Mouse (Mus musculus) limb, embryonic 11.5 days (tissue): ENCODE results near the gene Pgr. TPM values are rescaled to one million over a fixed set of nuclear protein-coding genes. Genes with fewer than 3 reads are reported as not detected.

Experiments used
- ATAC-seq: fragments of 200-750 bp; cut with Nextera tagmentation; 2 replicates; pipeline ENCODE4 v1.8.0; 2017; ENCODE audit warnings: low read depth; ENCODE audit not compliant: insufficient number of reproducible peaks, low FRiP score, low TSS enrichment
- DNase-seq: peaks from one replicate; pipeline ENCODE4 v3.0.0-alpha.2; 2015; ENCODE audit warnings: low spot score
- H3K27ac ChIP-seq: fragments of 300-500 bp; sonication (generic); replicated peaks from 2 replicates; pipeline ENCODE4 v1.5.1; 2014; ENCODE audit warnings: low read depth, mild to moderate bottlenecking, low read length
- H3K27me3 ChIP-seq: fragments of 300-500 bp; sonication (generic); 2 replicates; pipeline ENCODE4 v1.6.1; 2014; ENCODE audit warnings: mild to moderate bottlenecking, low read length, mixed read lengths; ENCODE audit not compliant: control insufficient read depth, insufficient read depth
- H3K36me3 ChIP-seq: fragments of 300-500 bp; sonication (generic); 2 replicates; pipeline ENCODE4 v1.6.1; 2014; ENCODE audit warnings: mild to moderate bottlenecking, low read length, moderate library complexity, mixed read lengths; ENCODE audit not compliant: control insufficient read depth, insufficient read depth
- H3K4me1 ChIP-seq: fragments of 300-500 bp; sonication (generic); 2 replicates; pipeline ENCODE4 v1.6.1; 2014; ENCODE audit warnings: low read length, mixed read lengths; ENCODE audit not compliant: control insufficient read depth, insufficient read depth
- H3K4me2 ChIP-seq: fragments of 300-500 bp; sonication (generic); 2 replicates; pipeline ENCODE4 v1.6.1; 2014; ENCODE audit warnings: low read depth, mild to moderate bottlenecking, moderate library complexity; ENCODE audit not compliant: severe bottlenecking
- H3K4me3 ChIP-seq: fragments of 300-500 bp; sonication (generic); 2 replicates; pipeline ENCODE4 v1.5.1; 2014; ENCODE audit warnings: low read depth, low read length
- H3K9ac ChIP-seq: fragments of 300-500 bp; sonication (generic); 2 replicates; pipeline ENCODE4 v1.6.1; 2014; ENCODE audit warnings: mild to moderate bottlenecking, low read length
- H3K9me3 ChIP-seq: fragments of 300-500 bp; sonication (generic); 2 replicates; pipeline ENCODE4 v1.6.1; 2016; ENCODE audit warnings: low read length; ENCODE audit not compliant: control insufficient read depth
- WGBS: fragments of 180-500 bp; shearing (Covaris S2); extraction: QIAGEN DNeasy Blood & Tissue Kit; methylation state at CpG from one replicate; pipeline ENCODE4 v1.1.7; 2014; 5-methylcytosine and 5-hydroxymethylcytosine counted together
- polyA plus RNA-seq: library from polyadenylated mRNA; unstranded; fragments of >200 nt; fragmentation: Nextera tagmentation; extraction: Ambion mirVana; gene quantifications from 2 replicates; pipeline ENCODE4 v1.2.1, GENCODE M21; 2014

Gene Pgr
- polyA plus RNA-seq, 1 experiment from 2014 or later, result 0.15 TPM

DNA sequence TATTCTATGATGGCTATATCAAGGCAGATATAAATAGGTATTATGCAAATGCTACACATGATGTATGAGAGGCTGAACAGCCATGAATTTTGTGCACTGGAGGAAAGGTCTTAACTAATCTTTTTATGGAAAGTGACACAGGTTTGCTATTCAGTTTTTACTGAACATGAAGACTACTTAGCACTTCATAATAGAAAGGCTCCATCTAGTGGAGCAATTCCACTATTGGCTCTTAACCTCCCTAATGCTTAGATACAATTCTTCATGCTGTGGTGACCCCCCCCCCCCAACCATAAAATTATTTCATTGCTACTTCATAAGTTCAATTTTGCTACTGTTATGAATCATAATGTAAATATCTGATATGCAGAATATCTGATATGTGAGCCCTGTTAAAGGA lies 101.5 kb downstream of the Pgr start:
- Histone ChIP-seq H3K36me3 (no peaks in the 10 kb centered on the region), H3K4me1 (no peaks in the 10 kb centered on the region), H3K9ac (no peak overlapping the region), H3K27me3 (no peaks in the 10 kb centered on the region), H3K9me3 (no peaks in the 10 kb centered on the region), H3K27ac (no peak overlapping the region), H3K4me2 (no peak overlapping the region), H3K4me3 (no peak overlapping the region)
- no peak for ATAC-seq
- no peak for DNase-seq

DNA sequence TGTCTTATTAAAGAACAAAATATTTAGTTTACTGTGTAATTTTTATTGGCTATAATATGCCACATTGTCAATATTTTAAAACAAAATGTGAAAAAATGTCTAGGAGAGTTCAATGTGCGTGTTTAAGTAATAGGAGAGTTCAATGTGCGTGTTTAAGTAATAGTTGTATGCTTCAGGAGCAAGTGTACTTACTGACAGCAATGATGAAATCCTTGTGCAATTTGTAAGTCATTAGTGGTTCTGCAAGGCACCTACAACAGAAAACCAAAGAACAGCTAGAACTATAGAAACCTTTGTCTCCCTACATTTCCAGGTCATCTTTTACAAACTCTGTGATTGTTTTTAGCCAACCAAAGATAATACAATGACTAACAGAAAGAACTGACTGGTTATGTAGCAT lies 115.5 kb downstream of the Pgr start:
- H3K9ac ChIP-seq, result no peak overlapping the region
- no peak overlapping the region for H3K27ac ChIP-seq
- no peak for DNase-seq
- no peaks in the 10 kb centered on the region for H3K36me3 ChIP-seq
- no peaks in the 10 kb centered on the region for H3K9me3 ChIP-seq
- no peaks in the 10 kb centered on the region for H3K4me1 ChIP-seq
- H3K27me3 ChIP-seq, result no peaks in the 10 kb centered on the region
- H3K4me3 ChIP-seq, result no peak overlapping the region
- no peak for ATAC-seq
- 93% methylated on average over 2 of the region's 2 CpGs for WGBS
- H3K4me2 ChIP-seq, result no peak overlapping the region

Other genes with a start within 250 kb of the Pgr start
- not detected in 2 replicates for gene Gm16485, start 72.0 kb downstream of the Pgr start, polyA plus RNA-seq